Mouse (Mus musculus): Measurements from ENCODE around the gene Dixdc1. TPM values are rescaled to one million over a fixed set of nuclear protein-coding genes. Genes with fewer than 3 reads are reported as not detected.
A peak's percentile ranks its signal among the peaks of the same experiment; 100 is the strongest.

Dixdc1 gene
- polyA plus RNA-seq, 1 experiment: 9.9 TPM

- 30% methylated on average over 10 of the region's 10 CpGs for WGBS
- peak; percentile 37 for DNase-seq
- Histone ChIP-seq H3K4me1 (ENCODE audit: control insufficient read depth, insufficient read depth, low read length) (peaks cover 3% of the 10 kb centered on the region; the same call in 1 of the 2 replicates), H3K4me3 (replicated peaks; ENCODE audit: extremely low read depth, low read depth, low read length) (no peak overlapping the region)
- TF ChIP-seq CTCF (IDR thresholded peaks at IDR 0.05; ENCODE audit: insufficient read depth, low read length): peak; percentile 59
- no peak for TF ChIP-seq POLR2A (IDR thresholded peaks at IDR 0.05; ENCODE audit: borderline replicate concordance, extremely low read depth, low read depth, low read length)
These were observed 45.7 kb downstream of the Dixdc1 start for GRCm38 (mm10) chr9:50693631-50694030.

DNA sequence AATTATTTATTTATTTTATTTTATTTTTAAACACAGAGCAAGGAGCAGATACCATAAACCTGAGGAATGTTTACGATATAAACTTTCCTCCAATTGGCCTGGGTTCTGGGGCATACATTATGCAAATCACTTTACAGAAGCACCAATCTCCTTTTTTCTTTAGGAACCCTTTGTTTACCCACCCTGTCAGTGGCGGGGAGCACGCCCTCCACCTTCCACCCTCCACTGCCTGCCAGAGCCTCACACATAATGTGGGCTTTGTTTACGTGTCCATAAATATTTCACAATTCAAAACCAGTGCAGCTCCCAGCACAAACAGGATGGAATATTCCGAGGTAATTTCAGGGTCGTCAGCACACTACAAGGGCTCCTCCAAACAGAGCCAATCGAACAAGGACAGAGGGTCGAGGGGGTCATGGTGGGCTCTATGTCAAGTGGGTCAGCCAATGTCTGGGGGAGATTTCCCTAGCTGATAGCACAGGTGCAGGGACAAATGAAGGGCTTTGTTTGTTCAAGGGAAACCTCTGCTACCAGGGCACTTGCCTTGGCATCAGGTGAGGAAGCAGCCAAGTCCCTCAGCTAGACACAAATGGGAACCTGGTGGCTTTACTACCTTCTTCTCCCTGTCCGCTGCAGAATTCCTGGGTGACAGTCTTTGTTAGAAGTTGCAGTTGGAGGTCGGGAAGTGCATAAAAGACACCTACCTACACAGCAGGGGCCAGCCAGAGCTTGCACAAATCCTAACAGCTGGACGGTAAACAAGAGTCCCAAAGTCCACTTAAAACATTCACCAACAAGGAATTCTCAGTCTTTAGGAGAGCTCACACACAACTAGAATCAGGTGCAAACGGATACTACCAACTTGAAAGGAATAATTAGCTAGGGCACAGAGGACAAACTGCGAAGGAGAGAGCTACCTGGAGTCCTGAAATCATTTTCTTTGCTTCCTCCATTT lies 46.4 kb downstream of the Dixdc1 start:
- no peak overlapping the region for H3K4me3 ChIP-seq (replicated peaks; ENCODE audit: extremely low read depth, low read depth, low read length)

GRCm38 (mm10) chr9:50686866-50687652 lies 52.3 kb downstream of the Dixdc1 start:
- H3K4me1 ChIP-seq (ENCODE audit: control insufficient read depth, insufficient read depth, low read length): no peaks in the 10 kb centered on the region
- WGBS: 74% methylated on average over 6 of the region's 6 CpGs
- no peak overlapping the region for H3K4me3 ChIP-seq (replicated peaks; ENCODE audit: extremely low read depth, low read depth, low read length)
- no peak for TF ChIP-seq CTCF (IDR thresholded peaks at IDR 0.05; ENCODE audit: insufficient read depth, low read length)
- DNase-seq: no peak

More for the DNA sequence above, 46.4 kb downstream of the Dixdc1 start:
- 41% methylated on average over 13 of the region's 13 CpGs for WGBS
- H3K4me1 ChIP-seq (ENCODE audit: control insufficient read depth, insufficient read depth, low read length): no peaks in the 10 kb centered on the region
- DNase-seq: no peak
- TF ChIP-seq POLR2A (IDR thresholded peaks at IDR 0.05; ENCODE audit: borderline replicate concordance, extremely low read depth, low read depth, low read length): no peak
- TF ChIP-seq CTCF (IDR thresholded peaks at IDR 0.05; ENCODE audit: insufficient read depth, low read length): no peak

DNA sequence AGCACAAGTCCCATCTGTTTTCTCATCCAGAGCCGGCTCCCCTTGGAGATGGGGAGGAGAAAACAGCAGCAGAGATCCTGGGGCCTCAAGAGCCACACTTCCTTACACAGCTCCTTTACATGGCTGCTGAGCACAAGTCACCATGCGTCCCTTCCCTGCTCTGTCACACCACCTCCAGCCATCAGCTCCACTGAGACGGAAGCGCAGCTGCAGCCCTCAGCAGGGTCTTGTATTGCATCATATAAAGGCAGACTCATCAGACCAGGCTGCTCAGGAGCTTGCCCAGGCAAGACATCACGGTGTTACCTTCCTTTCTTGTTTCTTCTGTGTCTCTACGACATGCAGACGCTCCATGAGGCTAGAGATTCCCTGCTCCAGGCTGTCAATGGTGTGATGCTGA lies 57.6 kb downstream of the Dixdc1 start:
- 70% methylated on average over 7 of the region's 7 CpGs for WGBS

GRCm38 (mm10) chr9:50679406-50679805 lies 59.9 kb downstream of the Dixdc1 start:
- TF ChIP-seq CTCF (IDR thresholded peaks at IDR 0.05; ENCODE audit: insufficient read depth, low read length): no peak
- Histone ChIP-seq H3K4me1 (ENCODE audit: control insufficient read depth, insufficient read depth, low read length) (no peaks in the 10 kb centered on the region), H3K4me3 (replicated peaks; ENCODE audit: extremely low read depth, low read depth, low read length) (no peak overlapping the region)
- DNase-seq: no peak
- 74% methylated on average over 1 of the region's 1 CpGs for WGBS

More for the DNA sequence above, 57.6 kb downstream of the Dixdc1 start:
- H3K4me3 ChIP-seq (replicated peaks; ENCODE audit: extremely low read depth, low read depth, low read length): no peak overlapping the region
- TF ChIP-seq CTCF (IDR thresholded peaks at IDR 0.05; ENCODE audit: insufficient read depth, low read length): no peak
- TF ChIP-seq POLR2A (IDR thresholded peaks at IDR 0.05; ENCODE audit: borderline replicate concordance, extremely low read depth, low read depth, low read length): no peak
- no peaks in the 10 kb centered on the region for H3K4me1 ChIP-seq (ENCODE audit: control insufficient read depth, insufficient read depth, low read length)
- no peak for DNase-seq

GRCm38 (mm10) chr9:50674771-50675170 lies 64.5 kb downstream of the Dixdc1 start:
- 23% methylated on average over 1 of the region's 1 CpGs for WGBS
- no peak for DNase-seq
- no peak for TF ChIP-seq POLR2A (IDR thresholded peaks at IDR 0.05; ENCODE audit: borderline replicate concordance, extremely low read depth, low read depth, low read length)
- no peak for TF ChIP-seq CTCF (IDR thresholded peaks at IDR 0.05; ENCODE audit: insufficient read depth, low read length)
- no peaks in the 10 kb centered on the region; the same call in 1 of the 2 replicates for H3K4me1 ChIP-seq (ENCODE audit: control insufficient read depth, insufficient read depth, low read length)
- H3K4me3 ChIP-seq (replicated peaks; ENCODE audit: extremely low read depth, low read depth, low read length): no peak overlapping the region

DNA sequence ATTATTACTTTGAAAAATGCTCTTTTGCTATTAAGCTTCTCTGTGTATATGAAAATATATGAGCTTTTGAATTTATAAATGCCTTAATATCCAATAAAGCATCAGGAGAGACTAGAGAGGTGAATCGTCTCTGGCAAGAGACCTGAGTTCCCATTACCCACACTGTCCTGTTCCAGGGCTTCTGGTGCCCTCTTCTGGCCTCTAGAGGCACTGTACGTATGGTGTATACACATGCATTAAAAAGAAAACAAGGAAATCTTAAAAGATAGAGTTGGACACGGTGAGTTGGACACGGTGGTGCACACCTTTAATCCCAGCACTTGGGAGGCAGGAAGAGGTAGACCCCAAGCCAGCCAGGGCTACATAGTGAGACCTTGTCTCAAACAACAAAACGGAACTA lies 68.6 kb downstream of the Dixdc1 start:
- TF ChIP-seq CTCF (IDR thresholded peaks at IDR 0.05; ENCODE audit: insufficient read depth, low read length) (peak; percentile 76), POLR2A (IDR thresholded peaks at IDR 0.05; ENCODE audit: borderline replicate concordance, extremely low read depth, low read depth, low read length) (no peak)
- H3K4me1 ChIP-seq (ENCODE audit: control insufficient read depth, insufficient read depth, low read length): no peaks in the 10 kb centered on the region; the same call in 1 of the 2 replicates
- DNase-seq: peak; percentile 40
- no peak overlapping the region for H3K4me3 ChIP-seq (replicated peaks; ENCODE audit: extremely low read depth, low read depth, low read length)
- 24% methylated on average over 5 of the region's 5 CpGs for WGBS

DNA sequence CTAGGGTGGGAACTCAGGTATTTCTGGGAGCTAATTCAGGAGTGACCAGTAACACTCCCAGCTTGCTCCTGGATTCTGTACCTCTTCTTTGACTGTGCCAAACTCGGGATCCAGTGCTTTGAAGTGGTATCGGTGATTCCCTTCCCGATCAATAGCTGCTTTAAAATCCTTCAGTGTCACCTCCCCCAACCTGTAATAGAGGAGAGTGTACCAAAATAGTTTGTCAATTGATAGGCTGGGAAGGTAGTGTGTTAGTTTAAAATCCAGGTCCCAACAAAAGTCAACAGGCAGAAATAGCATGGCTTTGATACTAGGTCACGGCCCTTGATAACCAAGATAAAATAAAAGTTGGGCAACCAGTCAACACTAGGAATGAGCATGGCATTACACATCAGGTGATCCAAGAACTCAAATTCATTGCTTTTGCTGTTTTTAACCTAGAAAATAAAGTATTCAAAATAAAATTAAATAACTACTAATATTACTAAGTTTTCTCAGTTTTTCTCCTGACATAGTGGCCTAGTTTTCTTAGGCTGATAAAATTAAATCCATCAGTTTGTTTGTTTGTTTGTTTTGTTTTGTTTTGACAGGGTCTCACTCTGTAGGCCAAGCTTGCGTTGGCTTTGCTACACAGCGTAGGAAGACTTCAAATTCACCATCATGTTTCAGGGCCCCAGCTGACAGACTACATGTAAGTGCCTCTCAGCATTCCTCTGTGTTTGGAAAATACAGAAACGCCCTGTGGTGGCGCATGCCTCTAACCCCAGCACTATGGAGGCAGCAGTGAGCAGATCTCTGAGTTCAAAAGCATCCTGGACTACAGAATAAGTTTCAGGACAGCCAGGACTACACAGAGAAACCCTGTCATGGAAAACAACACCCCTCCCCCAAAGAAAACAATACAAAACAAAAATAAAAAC lies 71.5 kb downstream of the Dixdc1 start:
- 67% methylated on average over 8 of the region's 8 CpGs for WGBS
- Histone ChIP-seq H3K4me3 (replicated peaks; ENCODE audit: extremely low read depth, low read depth, low read length) (no peak overlapping the region), H3K4me1 (ENCODE audit: control insufficient read depth, insufficient read depth, low read length) (no peaks in the 10 kb centered on the region; the same call in 1 of the 2 replicates)
- no peak for TF ChIP-seq POLR2A (IDR thresholded peaks at IDR 0.05; ENCODE audit: borderline replicate concordance, extremely low read depth, low read depth, low read length)
- TF ChIP-seq CTCF (IDR thresholded peaks at IDR 0.05; ENCODE audit: insufficient read depth, low read length): no peak
- DNase-seq: no peak

DNA sequence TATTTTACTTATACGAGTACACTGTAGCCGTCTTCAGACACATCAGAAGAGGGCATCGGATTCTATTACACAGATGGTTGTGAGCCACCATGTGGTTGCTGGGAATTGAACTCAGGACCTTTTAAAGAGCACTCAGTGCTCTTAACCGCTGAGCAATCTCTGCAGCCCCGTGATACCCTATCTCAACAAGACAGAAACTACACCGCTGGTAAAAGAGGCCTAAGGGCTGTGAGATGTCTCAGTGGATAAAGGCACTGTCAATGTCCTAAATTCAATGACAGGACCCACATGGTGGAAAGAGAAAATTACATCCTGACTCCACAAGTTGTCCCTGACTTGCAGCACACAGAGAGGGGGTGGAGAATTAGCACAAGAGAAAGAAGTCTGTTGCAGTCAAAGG lies 72.9 kb downstream of the Dixdc1 start:
- Histone ChIP-seq H3K4me1 (ENCODE audit: control insufficient read depth, insufficient read depth, low read length) (no peaks in the 10 kb centered on the region; the same call in 1 of the 2 replicates), H3K4me3 (replicated peaks; ENCODE audit: extremely low read depth, low read depth, low read length) (no peak overlapping the region)
- no peak for DNase-seq
- 78% methylated on average over 6 of the region's 6 CpGs for WGBS
- TF ChIP-seq CTCF (IDR thresholded peaks at IDR 0.05; ENCODE audit: insufficient read depth, low read length): no peak
- TF ChIP-seq POLR2A (IDR thresholded peaks at IDR 0.05; ENCODE audit: borderline replicate concordance, extremely low read depth, low read depth, low read length): no peak

All from lung, adult 2 months (tissue).